Mouse (Mus musculus) liver, embryonic 11.5 days (tissue): ENCODE data around the gene Brd3os. TPM values are rescaled to one million over a fixed set of nuclear protein-coding genes. Genes with fewer than 3 reads are reported as not detected.

Experiments
- ATAC-seq: fragments of 200-750 bp; cut with Nextera tagmentation; replicated peaks from 2 replicates; pipeline ENCODE4 v1.8.0; 2017; ENCODE audit warnings: moderate number of reproducible peaks, mild to moderate bottlenecking, moderate TSS enrichment, moderate library complexity; ENCODE audit not compliant: low FRiP score
- DNase-seq: peaks from one replicate; pipeline ENCODE4 v3.0.0-alpha.2; 2017; ENCODE audit warnings: low spot score
- H3K27ac ChIP-seq: fragments of 300-500 bp; sonication (generic); 2 replicates; pipeline ENCODE4 v1.5.1; 2014; ENCODE audit warnings: mild to moderate bottlenecking, low read depth, low read length, control low read depth
- H3K27me3 ChIP-seq: fragments of 300-500 bp; sonication (generic); replicated peaks from 2 replicates; pipeline ENCODE4 v1.6.1; 2014; ENCODE audit warnings: low read length, mixed read lengths; ENCODE audit not compliant: control insufficient read depth, insufficient read depth
- H3K36me3 ChIP-seq: fragments of 300-500 bp; sonication (generic); 2 replicates; pipeline ENCODE4 v1.6.1; 2014; ENCODE audit warnings: mild to moderate bottlenecking, low read length, moderate library complexity, mixed read lengths; ENCODE audit not compliant: control insufficient read depth, insufficient read depth
- H3K4me1 ChIP-seq: fragments of 300-500 bp; sonication (generic); replicated peaks from 2 replicates; pipeline ENCODE4 v1.6.1; 2014; ENCODE audit warnings: low read length, mixed read lengths; ENCODE audit not compliant: control insufficient read depth, insufficient read depth
- H3K4me2 ChIP-seq: fragments of 300-500 bp; sonication (generic); 2 replicates; pipeline ENCODE4 v1.6.1; 2014; ENCODE audit warnings: mild to moderate bottlenecking, control low read depth, moderate library complexity
- H3K4me3 ChIP-seq: fragments of 300-500 bp; sonication (generic); 2 replicates; pipeline ENCODE4 v1.5.1; 2014; ENCODE audit warnings: low read depth, low read length, control low read depth
- H3K9ac ChIP-seq: fragments of 300-500 bp; sonication (generic); 2 replicates; pipeline ENCODE4 v1.6.1; 2014; ENCODE audit warnings: low read depth, low read length, control low read depth
- H3K9me3 ChIP-seq: fragments of 300-500 bp; sonication (generic); 2 replicates; pipeline ENCODE4 v1.6.1; 2016; ENCODE audit warnings: low read length, inconsistent platforms, mixed read lengths; ENCODE audit not compliant: control insufficient read depth
- WGBS: fragments of 180-500 bp; shearing (Covaris S2); extraction: QIAGEN DNeasy Blood & Tissue Kit; methylation state at CpG from one replicate; pipeline ENCODE4 v1.1.7; 2014; 5-methylcytosine and 5-hydroxymethylcytosine counted together
- polyA plus RNA-seq: library from polyadenylated mRNA; unstranded; fragments of >200 nt; fragmentation: Nextera tagmentation; extraction: Ambion mirVana; gene quantifications from 2 replicates; pipeline ENCODE4 v1.2.1, GENCODE M21; 2014

Gene Brd3os
- polyA plus RNA-seq, 1 experiment from 2014 or later: 2.8 TPM

GRCm38 (mm10) chr2:27406928-27407327 lies 35.2 kb upstream of the Brd3os start:
- ATAC-seq (no peak), DNase-seq (no peak)
- H3K9ac ChIP-seq: no peak overlapping the region
- no peaks in the 10 kb centered on the region for H3K9me3 ChIP-seq
- peaks cover 43% of the 10 kb centered on the region for H3K4me1 ChIP-seq
- H3K4me3 ChIP-seq: no peak overlapping the region
- H3K36me3 ChIP-seq: no peaks in the 10 kb centered on the region
- 62% methylated on average over 5 of the region's 5 CpGs for WGBS
- no peaks in the 10 kb centered on the region for H3K27me3 ChIP-seq
- no peak overlapping the region for H3K27ac ChIP-seq
- no peak overlapping the region for H3K4me2 ChIP-seq

- Histone ChIP-seq H3K4me1 (peaks cover 54% of the 10 kb centered on the region), H3K27me3 (no peaks in the 10 kb centered on the region), H3K27ac (no peak overlapping the region), H3K4me2 (no peak overlapping the region), H3K9ac (no peak overlapping the region), H3K36me3 (no peaks in the 10 kb centered on the region), H3K4me3 (no peak overlapping the region), H3K9me3 (no peaks in the 10 kb centered on the region)
- 64% methylated on average over 3 of the region's 3 CpGs for WGBS
- ATAC-seq (no peak), DNase-seq (no peak)
These were observed 33.9 kb upstream of the Brd3os start for GRCm38 (mm10) chr2:27408194-27408593.

GRCm38 (mm10) chr2:27410518-27411140 lies 31.5 kb upstream of the Brd3os start:
- H3K4me2 ChIP-seq: peak overlapping the region; percentile 49

GRCm38 (mm10) chr2:27411688-27412174 lies 30.4 kb upstream of the Brd3os start:
- Histone ChIP-seq H3K27me3 (no peaks in the 10 kb centered on the region), H3K4me1 (peaks cover 65% of the 10 kb centered on the region), H3K36me3 (no peaks in the 10 kb centered on the region), H3K4me3 (no peak overlapping the region), H3K9me3 (no peaks in the 10 kb centered on the region), H3K27ac (peak overlapping the region; percentile 80), H3K9ac (no peak overlapping the region), H3K4me2 (peak overlapping the region; percentile 49)
- WGBS: 9% methylated on average over 8 of the region's 8 CpGs
- ATAC-seq: peak; percentile 80
- peak; percentile 71 for DNase-seq

More at GRCm38 (mm10) chr2:27410518-27411140, 31.5 kb upstream of the Brd3os start:
- Histone ChIP-seq H3K4me1 (peaks cover 57% of the 10 kb centered on the region), H3K9me3 (no peaks in the 10 kb centered on the region), H3K27ac (no peak overlapping the region), H3K4me3 (no peak overlapping the region), H3K27me3 (no peaks in the 10 kb centered on the region), H3K36me3 (no peaks in the 10 kb centered on the region), H3K9ac (no peak overlapping the region)
- no peak for ATAC-seq
- 77% methylated on average over 6 of the region's 6 CpGs for WGBS
- no peak for DNase-seq

GRCm38 (mm10) chr2:27412245-27412800 lies 29.8 kb upstream of the Brd3os start:
- Histone ChIP-seq H3K27ac (peak overlapping the region; percentile 80; the same call in 1 of the 2 replicates), H3K4me2 (peak overlapping the region; percentile 49), H3K9ac (no peak overlapping the region)

DNA sequence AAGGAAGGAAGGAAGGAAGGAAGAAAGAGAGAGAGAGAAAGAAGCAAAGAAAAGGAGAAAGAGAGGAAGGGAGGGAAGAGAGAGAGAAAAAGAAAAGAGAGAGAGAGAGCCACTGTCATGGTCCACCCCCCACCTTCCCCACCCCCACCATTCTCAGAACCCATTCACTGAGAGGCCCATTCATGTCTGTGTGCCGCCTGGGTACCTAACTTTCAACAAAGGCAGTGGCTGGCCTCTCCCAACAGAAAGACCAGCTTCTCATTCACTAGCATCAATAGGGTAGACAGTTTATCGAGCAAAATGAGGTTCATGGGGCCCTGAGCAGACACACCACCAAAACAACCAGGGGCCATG lies 28.6 kb upstream of the Brd3os start:
- H3K27me3 ChIP-seq: no peaks in the 10 kb centered on the region
- DNase-seq (no peak), ATAC-seq (no peak)
- H3K4me3 ChIP-seq: no peak overlapping the region
- no peaks in the 10 kb centered on the region for H3K36me3 ChIP-seq
- no peak overlapping the region for H3K4me2 ChIP-seq
- 62% methylated on average over 2 of the region's 2 CpGs for WGBS
- H3K4me1 ChIP-seq: peaks cover 78% of the 10 kb centered on the region
- no peak overlapping the region for H3K9ac ChIP-seq
- H3K27ac ChIP-seq: no peak overlapping the region
- H3K9me3 ChIP-seq: no peaks in the 10 kb centered on the region

More at GRCm38 (mm10) chr2:27412245-27412800, 29.8 kb upstream of the Brd3os start:
- Histone ChIP-seq H3K36me3 (no peaks in the 10 kb centered on the region), H3K27me3 (no peaks in the 10 kb centered on the region), H3K9me3 (no peaks in the 10 kb centered on the region), H3K4me3 (no peak overlapping the region), H3K4me1 (peaks cover 71% of the 10 kb centered on the region)
- DNase-seq: no peak
- ATAC-seq: no peak
- 32% methylated on average over 7 of the region's 7 CpGs for WGBS

DNA sequence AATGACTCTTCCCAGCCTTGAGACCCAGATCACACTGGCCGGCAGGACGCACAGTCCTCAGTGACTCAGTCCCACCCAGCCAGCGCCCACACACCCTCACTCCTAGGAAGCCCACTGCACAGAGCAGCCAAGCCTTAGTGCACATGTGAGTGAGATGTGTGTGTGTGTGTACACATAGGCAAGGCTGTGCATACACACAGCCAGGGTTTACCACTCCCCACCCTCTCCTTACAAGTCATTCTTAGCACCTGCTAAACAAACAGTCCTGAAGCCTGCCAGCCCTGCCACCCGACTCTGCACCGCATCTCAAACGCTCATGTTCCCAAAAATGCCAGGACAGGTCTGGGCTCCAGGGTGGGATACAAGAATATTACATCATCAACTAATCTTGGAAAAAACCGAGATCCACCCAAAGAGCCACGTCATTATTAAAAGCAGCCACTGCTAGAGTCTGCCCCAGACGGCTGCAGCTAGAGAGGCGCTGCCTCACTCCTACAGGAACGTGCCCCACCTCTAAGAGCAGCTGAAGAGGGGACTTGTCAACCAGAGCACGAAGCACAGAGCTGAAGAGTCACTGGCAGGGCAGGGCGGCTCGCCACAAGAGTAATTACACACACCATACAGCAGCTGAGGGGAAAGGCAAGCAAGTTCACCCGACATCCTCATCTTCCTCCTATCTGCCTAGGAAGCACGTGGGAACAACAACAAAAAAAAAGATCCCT lies 28.0 kb upstream of the Brd3os start:
- Histone ChIP-seq H3K9me3 (no peaks in the 10 kb centered on the region), H3K4me2 (no peak overlapping the region), H3K27me3 (no peaks in the 10 kb centered on the region), H3K4me3 (no peak overlapping the region), H3K9ac (peak overlapping the region; percentile 32; the same call in 1 of the 2 replicates), H3K4me1 (peaks cover 79% of the 10 kb centered on the region), H3K27ac (no peak overlapping the region), H3K36me3 (no peaks in the 10 kb centered on the region)
- 39% methylated on average over 16 of the region's 16 CpGs for WGBS
- no peak for ATAC-seq
- no peak for DNase-seq

GRCm38 (mm10) chr2:27415060-27415783 lies 26.9 kb upstream of the Brd3os start:
- no peak for DNase-seq
- Histone ChIP-seq H3K27ac (no peak overlapping the region), H3K4me1 (peaks cover 91% of the 10 kb centered on the region), H3K4me2 (no peak overlapping the region), H3K27me3 (no peaks in the 10 kb centered on the region), H3K4me3 (no peak overlapping the region), H3K9ac (no peak overlapping the region), H3K9me3 (no peaks in the 10 kb centered on the region), H3K36me3 (no peaks in the 10 kb centered on the region)
- ATAC-seq: no peak
- 58% methylated on average over 11 of the region's 11 CpGs for WGBS
